Mouse (Mus musculus): ENCODE measurements around the gene Cacul1. TPM values are rescaled to one million over a fixed set of nuclear protein-coding genes. Genes with fewer than 3 reads are reported as not detected.
"Not testable (repeated sequence)": the region's sequence is repeated elsewhere in the genome, so short reads cannot be mapped to it uniquely, and the experiment has no call there.

Cacul1 gene
- polyA plus RNA-seq (2015; fragmentation: Nextera tagmentation; extraction: Ambion mirVana), result 21.3 and 23.4 TPM in 2 replicates

- ATAC-seq, result peak; percentile 97
- Histone ChIP-seq H3K4me1 (replicated peaks) (peaks cover 45% of the 10 kb centered on the region), H3K36me3 (no peaks in the 10 kb centered on the region; the same call in 1 of the 2 replicates), H3K4me2 (replicated peaks) (peak within 1 kb of the TSS; percentile 84), H3K9me3 (no peaks in the 10 kb centered on the region), H3K4me3 (replicated peaks) (peak within 1 kb of the TSS; percentile 98), H3K27me3 (no peaks in the 10 kb centered on the region), H3K27ac (peak within 1 kb of the TSS; percentile 94), H3K9ac (replicated peaks) (peak within 1 kb of the TSS; percentile 98)
- under 1% methylated on average over 64 of the region's 64 CpGs for WGBS
These were observed at the start of gene Cacul1 for GRCm38 (mm10) chr19:60580582-60581339. Gene Cacul1 (minus strand): TSS chr19:60581025.

GRCm38 (mm10) chr19:60619420-60619819 lies 38.6 kb upstream of the Cacul1 start:
- Histone ChIP-seq H3K36me3 (no peaks in the 10 kb centered on the region), H3K4me1 (replicated peaks) (no peaks in the 10 kb centered on the region), H3K27ac (no peak overlapping the region), H3K9ac (replicated peaks) (no peak overlapping the region), H3K4me3 (replicated peaks) (no peak overlapping the region), H3K4me2 (replicated peaks) (no peak overlapping the region), H3K9me3 (no peaks in the 10 kb centered on the region), H3K27me3 (no peaks in the 10 kb centered on the region)
- WGBS, result 79% methylated on average over 4 of the region's 4 CpGs
- no peak for ATAC-seq

GRCm38 (mm10) chr19:60617007-60617406 lies 36.2 kb upstream of the Cacul1 start:
- no peak overlapping the region for H3K4me2 ChIP-seq (replicated peaks)
- no peak overlapping the region for H3K9ac ChIP-seq (replicated peaks)
- no peaks in the 10 kb centered on the region for H3K9me3 ChIP-seq
- 4% methylated on average over 1 of the region's 1 CpGs for WGBS
- no peak overlapping the region for H3K4me3 ChIP-seq (replicated peaks)
- H3K27me3 ChIP-seq, result no peaks in the 10 kb centered on the region
- H3K4me1 ChIP-seq (replicated peaks), result no peaks in the 10 kb centered on the region
- ATAC-seq, result no peak
- no peak overlapping the region for H3K27ac ChIP-seq
- H3K36me3 ChIP-seq, result no peaks in the 10 kb centered on the region

GRCm38 (mm10) chr19:60615470-60616200 lies 34.8 kb upstream of the Cacul1 start:
- Histone ChIP-seq H3K9ac (replicated peaks) (no peak overlapping the region), H3K4me2 (replicated peaks) (no peak overlapping the region), H3K36me3 (no peaks in the 10 kb centered on the region), H3K4me3 (replicated peaks) (no peak overlapping the region), H3K4me1 (replicated peaks) (peaks cover 6% of the 10 kb centered on the region), H3K9me3 (no peaks in the 10 kb centered on the region), H3K27me3 (no peaks in the 10 kb centered on the region), H3K27ac (no peak overlapping the region)
- ATAC-seq, result 0 out of 2 replicates have a peak, but pooled peaks have one; percentile 24
- 72% methylated on average over 5 of the region's 5 CpGs for WGBS

- no peaks in the 10 kb centered on the region for H3K36me3 ChIP-seq
- 41% methylated on average over 12 of the region's 12 CpGs for WGBS
These were observed 30.8 kb upstream of the Cacul1 start for GRCm38 (mm10) chr19:60611525-60612215.

GRCm38 (mm10) chr19:60608766-60609165 lies 27.9 kb upstream of the Cacul1 start:
- Histone ChIP-seq H3K27me3 (no peaks in the 10 kb centered on the region), H3K4me3 (replicated peaks) (no peak overlapping the region), H3K9ac (replicated peaks) (no peak overlapping the region), H3K27ac (no peak overlapping the region), H3K4me2 (replicated peaks) (no peak overlapping the region), H3K36me3 (no peaks in the 10 kb centered on the region), H3K9me3 (no peaks in the 10 kb centered on the region), H3K4me1 (replicated peaks) (peaks cover 6% of the 10 kb centered on the region)
- 33% methylated on average over 5 of the region's 5 CpGs for WGBS
- ATAC-seq, result no peak

More at GRCm38 (mm10) chr19:60611525-60612215, 30.8 kb upstream of the Cacul1 start:
- H3K4me1 ChIP-seq (replicated peaks), result peaks cover 6% of the 10 kb centered on the region
- H3K4me3 ChIP-seq (replicated peaks), result no peak overlapping the region
- H3K4me2 ChIP-seq (replicated peaks), result no peak overlapping the region
- H3K27ac ChIP-seq, result no peak overlapping the region
- no peaks in the 10 kb centered on the region for H3K9me3 ChIP-seq
- no peak overlapping the region for H3K9ac ChIP-seq (replicated peaks)
- H3K27me3 ChIP-seq, result no peaks in the 10 kb centered on the region
- ATAC-seq, result no peak

- H3K9ac ChIP-seq (replicated peaks), result no peak overlapping the region
- 85% methylated on average over 3 of the region's 3 CpGs for WGBS
- no peak for ATAC-seq
These were observed 22.8 kb upstream of the Cacul1 start for GRCm38 (mm10) chr19:60603586-60603985.

GRCm38 (mm10) chr19:60602066-60602465 lies 21.2 kb upstream of the Cacul1 start:
- not testable (repeated sequence) for ATAC-seq; H3K4me1 ChIP-seq (replicated peaks)
- WGBS, result 88% methylated on average over 1 of the region's 1 CpGs

More at GRCm38 (mm10) chr19:60603586-60603985, 22.8 kb upstream of the Cacul1 start:
- Histone ChIP-seq H3K27ac (no peak overlapping the region), H3K4me3 (replicated peaks) (no peak overlapping the region), H3K4me2 (replicated peaks) (no peak overlapping the region), H3K36me3 (no peaks in the 10 kb centered on the region), H3K4me1 (replicated peaks) (no peaks in the 10 kb centered on the region), H3K9me3 (no peaks in the 10 kb centered on the region), H3K27me3 (no peaks in the 10 kb centered on the region)

GRCm38 (mm10) chr19:60598025-60598697 lies 17.3 kb upstream of the Cacul1 start:
- H3K4me2 ChIP-seq (replicated peaks), result no peak overlapping the region
- no peak overlapping the region for H3K4me3 ChIP-seq (replicated peaks)
- no peak overlapping the region for H3K9ac ChIP-seq (replicated peaks)
- ATAC-seq, result no peak
- no peaks in the 10 kb centered on the region for H3K27me3 ChIP-seq
- no peaks in the 10 kb centered on the region for H3K4me1 ChIP-seq (replicated peaks)
- WGBS, result 91% methylated on average over 8 of the region's 8 CpGs
- H3K36me3 ChIP-seq, result no peaks in the 10 kb centered on the region
- H3K27ac ChIP-seq, result no peak overlapping the region
- no peaks in the 10 kb centered on the region for H3K9me3 ChIP-seq

More at GRCm38 (mm10) chr19:60602066-60602465, 21.2 kb upstream of the Cacul1 start:
- H3K27ac ChIP-seq; H3K9me3 ChIP-seq; H3K36me3 ChIP-seq; H3K27me3 ChIP-seq; H3K9ac ChIP-seq (replicated peaks); H3K4me2 ChIP-seq (replicated peaks); H3K4me3 ChIP-seq (replicated peaks): not testable (repeated sequence)

- Histone ChIP-seq H3K4me3 (replicated peaks) (no peak overlapping the region), H3K9me3 (no peaks in the 10 kb centered on the region), H3K27me3 (no peaks in the 10 kb centered on the region), H3K4me2 (replicated peaks) (no peak overlapping the region), H3K27ac (no peak overlapping the region), H3K9ac (replicated peaks) (no peak overlapping the region), H3K4me1 (replicated peaks) (no peaks in the 10 kb centered on the region), H3K36me3 (no peaks in the 10 kb centered on the region)
- ATAC-seq, result no peak
- WGBS, result 97% methylated on average over 2 of the region's 2 CpGs
These were observed 8.8 kb upstream of the Cacul1 start for GRCm38 (mm10) chr19:60589646-60590045.

- no peaks in the 10 kb centered on the region for H3K36me3 ChIP-seq
- H3K4me2 ChIP-seq (replicated peaks), result no peak overlapping the region
- H3K4me3 ChIP-seq (replicated peaks), result no peak overlapping the region
- H3K27me3 ChIP-seq, result no peaks in the 10 kb centered on the region
- H3K4me1 ChIP-seq (replicated peaks), result 0 out of 2 replicates have a peak, but pooled peaks cover 2% of the 10 kb centered on the region
- no peaks in the 10 kb centered on the region for H3K9me3 ChIP-seq
- no peak overlapping the region for H3K27ac ChIP-seq
- no peak for ATAC-seq
- H3K9ac ChIP-seq (replicated peaks), result no peak overlapping the region
- WGBS, result 72% methylated on average over 5 of the region's 5 CpGs
These were observed 5.8 kb upstream of the Cacul1 start for GRCm38 (mm10) chr19:60586652-60587051.
